In the genomic region with DNA sequence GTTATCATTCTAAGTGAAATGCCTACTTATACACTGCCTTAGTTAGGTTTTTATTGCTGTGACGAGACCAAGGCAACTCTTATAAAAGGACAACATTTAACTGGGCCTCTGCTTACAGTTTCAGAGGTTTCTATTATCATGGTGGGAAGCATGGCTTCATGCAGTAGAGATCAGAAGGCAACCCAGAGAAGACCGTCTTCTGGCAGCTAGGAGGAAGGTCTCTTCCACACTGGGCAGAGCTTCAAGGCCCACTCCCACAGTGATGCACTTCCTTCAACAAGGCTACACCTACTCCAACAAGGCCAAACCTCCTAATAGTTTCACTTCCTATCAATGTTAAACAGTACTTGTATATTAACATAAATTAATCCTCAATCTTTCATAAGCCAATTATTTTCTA, we compare ENCODE assay signal across 22 mouse cellular contexts.
"Had no signal": no experiment of that assay in that cellular context is flagged by ENCODE, and none has a peak within 500 bp of the region (broad histone marks: within the 10 kb centered on the region; RNA-seq: fewer than 3 reads in every experiment).

No protein-coding gene starts in this region.

- H3K4me2 ChIP-seq: heart, embryonic 12.5 days; hindbrain, embryonic 12.5 days; hindbrain, embryonic 14.5 days; limb, embryonic 13.5 days; limb, embryonic 15.5 days; liver, embryonic 12.5 days had no signal

- H3K4me3 ChIP-seq: gastrocnemius, adult 2 months; heart, embryonic 10.5 days; heart, embryonic 12.5 days; hindbrain, embryonic 12.5 days; layer of hippocampus, adult 2 months; limb, embryonic 13.5 days; limb, embryonic 15.5 days; liver, embryonic 12.5 days had no signal

- H3K27me3 ChIP-seq: heart, embryonic 12.5 days; hindbrain, embryonic 12.5 days; limb, embryonic 13.5 days; limb, embryonic 15.5 days; liver, embryonic 12.5 days had no signal

- H3K27ac ChIP-seq: gastrocnemius, adult 2 months; heart, embryonic 10.5 days; hindbrain, embryonic 12.5 days; hindbrain, embryonic 14.5 days; hindbrain, postnatal 0 days; layer of hippocampus, adult 2 months; limb, embryonic 13.5 days; limb, embryonic 15.5 days; liver, embryonic 12.5 days; liver, embryonic 14.5 days had no signal

- H3K9ac ChIP-seq: heart, embryonic 12.5 days; hindbrain, embryonic 12.5 days; hindbrain, embryonic 14.5 days; limb, embryonic 13.5 days; limb, embryonic 15.5 days; liver, embryonic 12.5 days; liver, embryonic 14.5 days had no signal

- DNase-seq: gastrocnemius, adult 2 months; gastrocnemius, postnatal 10 days; gastrocnemius, postnatal 25 days; heart, adult 18-20 months; heart, postnatal 10 days; kidney, adult 18-20 months; kidney, adult 8-10 months; kidney, postnatal 10 days; kidney, postnatal 25 days; kidney, postnatal 4 days; left cerebral cortex, postnatal 4 days had no signal

- ATAC-seq: hindbrain, postnatal 0 days; intestine, embryonic 16.5 days; liver, embryonic 12.5 days had no signal

- H3K36me3 ChIP-seq: heart, embryonic 10.5 days; heart, embryonic 12.5 days; hindbrain, embryonic 12.5 days; limb, embryonic 13.5 days; limb, embryonic 15.5 days had no signal

- H3K9me3 ChIP-seq: heart, embryonic 10.5 days; heart, embryonic 12.5 days; hindbrain, embryonic 12.5 days; limb, embryonic 13.5 days; limb, embryonic 15.5 days; liver, embryonic 12.5 days had no signal

- H3K4me1 ChIP-seq: limb, embryonic 15.5 days had no signal
